Mouse (Mus musculus): ENCODE results near the gene Gpr89. TPM values are rescaled to one million over a fixed set of nuclear protein-coding genes. Genes with fewer than 3 reads are reported as not detected.

Gene Gpr89
- polyA plus RNA-seq, 1 experiment from 2014 or later, result 40.2 TPM

- H3K9me3 ChIP-seq, result no peaks in the 10 kb centered on the region
- peak within 1 kb of the TSS; percentile 87 for H3K4me2 ChIP-seq
- peaks cover 16% of the 10 kb centered on the region; the same call in 1 of the 2 replicates for H3K27me3 ChIP-seq
- H3K9ac ChIP-seq, result peak within 1 kb of the TSS; percentile 89
- H3K4me3 ChIP-seq, result peak within 1 kb of the TSS; percentile 97
- H3K4me1 ChIP-seq, result peaks cover 4% of the 10 kb centered on the region; the same call in 1 of the 2 replicates
- H3K27ac ChIP-seq, result no peak within 1 kb of the TSS; the same call in 1 of the 2 replicates
- no peak for ATAC-seq (ENCODE audit: insufficient number of reproducible peaks, low FRiP score, low TSS enrichment, low read depth)
- H3K36me3 ChIP-seq, result no peaks in the 10 kb centered on the region
- WGBS, result 15% methylated on average over 14 of the region's 14 CpGs
Observed at GRCm38 (mm10) chr3:96904393-96904792, 753 bp downstream of the Gpr89 start, which contains the start of gene Gja5. TSS of gene Gja5 (plus strand) at chr3:96904693.

- Histone ChIP-seq H3K9me3 (no peaks in the 10 kb centered on the region), H3K36me3 (peaks cover 8% of the 10 kb centered on the region; the same call in 1 of the 2 replicates)
- WGBS, result 86% methylated on average over 4 of the region's 4 CpGs
Observed at GRCm38 (mm10) chr3:96902336-96902999, 2.7 kb downstream of the Gpr89 start.

GRCm38 (mm10) chr3:96883690-96884089 lies 21.5 kb downstream of the Gpr89 start:
- Histone ChIP-seq H3K9ac (no peak overlapping the region), H3K27ac (no peak overlapping the region), H3K36me3 (peaks cover 60% of the 10 kb centered on the region), H3K4me3 (no peak overlapping the region), H3K27me3 (no peaks in the 10 kb centered on the region), H3K4me1 (no peaks in the 10 kb centered on the region), H3K4me2 (no peak overlapping the region), H3K9me3 (no peaks in the 10 kb centered on the region)
- WGBS, result 93% methylated on average over 7 of the region's 7 CpGs
- ATAC-seq (ENCODE audit: insufficient number of reproducible peaks, low FRiP score, low TSS enrichment, low read depth), result no peak

More at GRCm38 (mm10) chr3:96902336-96902999, 2.7 kb downstream of the Gpr89 start:
- H3K27me3 ChIP-seq, result peaks cover 9% of the 10 kb centered on the region; the same call in 1 of the 2 replicates
- no peak overlapping the region for H3K4me2 ChIP-seq
- H3K4me3 ChIP-seq, result no peak overlapping the region
- H3K27ac ChIP-seq, result no peak overlapping the region
- no peak for ATAC-seq (ENCODE audit: insufficient number of reproducible peaks, low FRiP score, low TSS enrichment, low read depth)
- H3K9ac ChIP-seq, result no peak overlapping the region
- H3K4me1 ChIP-seq, result peaks cover 4% of the 10 kb centered on the region; the same call in 1 of the 2 replicates

- peaks cover 62% of the 10 kb centered on the region for H3K36me3 ChIP-seq
- no peak for ATAC-seq (ENCODE audit: insufficient number of reproducible peaks, low FRiP score, low TSS enrichment, low read depth)
- no peak overlapping the region for H3K4me2 ChIP-seq
- no peak overlapping the region for H3K9ac ChIP-seq
- H3K27me3 ChIP-seq, result no peaks in the 10 kb centered on the region
- no peaks in the 10 kb centered on the region for H3K4me1 ChIP-seq
- WGBS, result 93% methylated on average over 14 of the region's 14 CpGs
- no peak overlapping the region for H3K4me3 ChIP-seq
- H3K9me3 ChIP-seq, result no peaks in the 10 kb centered on the region
- H3K27ac ChIP-seq, result no peak overlapping the region
Observed at GRCm38 (mm10) chr3:96882061-96882849, 22.9 kb downstream of the Gpr89 start.

- H3K36me3 ChIP-seq, result peaks cover 59% of the 10 kb centered on the region
- no peak overlapping the region for H3K4me3 ChIP-seq
- no peaks in the 10 kb centered on the region for H3K4me1 ChIP-seq
- no peak overlapping the region for H3K4me2 ChIP-seq
- no peak for ATAC-seq (ENCODE audit: insufficient number of reproducible peaks, low FRiP score, low TSS enrichment, low read depth)
- 78% methylated on average over 6 of the region's 6 CpGs for WGBS
- H3K9ac ChIP-seq, result no peak overlapping the region
- H3K9me3 ChIP-seq, result no peaks in the 10 kb centered on the region
- H3K27me3 ChIP-seq, result no peaks in the 10 kb centered on the region
- H3K27ac ChIP-seq, result no peak overlapping the region
Observed at GRCm38 (mm10) chr3:96881557-96881956, 23.6 kb downstream of the Gpr89 start.

GRCm38 (mm10) chr3:96880385-96880784 lies 24.8 kb downstream of the Gpr89 start:
- H3K27me3 ChIP-seq, result no peaks in the 10 kb centered on the region

GRCm38 (mm10) chr3:96879536-96879935 lies 25.6 kb downstream of the Gpr89 start:
- H3K27me3 ChIP-seq, result no peaks in the 10 kb centered on the region
- H3K9ac ChIP-seq, result no peak overlapping the region
- H3K4me3 ChIP-seq, result no peak overlapping the region
- no peak overlapping the region for H3K27ac ChIP-seq
- no peak for ATAC-seq (ENCODE audit: insufficient number of reproducible peaks, low FRiP score, low TSS enrichment, low read depth)
- WGBS, result 87% methylated on average over 9 of the region's 9 CpGs
- no peak overlapping the region for H3K4me2 ChIP-seq
- no peaks in the 10 kb centered on the region for H3K4me1 ChIP-seq
- H3K9me3 ChIP-seq, result no peaks in the 10 kb centered on the region
- H3K36me3 ChIP-seq, result peaks cover 61% of the 10 kb centered on the region

More at GRCm38 (mm10) chr3:96880385-96880784, 24.8 kb downstream of the Gpr89 start:
- WGBS, result 83% methylated on average over 4 of the region's 4 CpGs
- no peak overlapping the region for H3K4me2 ChIP-seq
- peaks cover 57% of the 10 kb centered on the region for H3K36me3 ChIP-seq
- no peaks in the 10 kb centered on the region for H3K4me1 ChIP-seq
- no peaks in the 10 kb centered on the region for H3K9me3 ChIP-seq
- H3K27ac ChIP-seq, result no peak overlapping the region
- no peak overlapping the region for H3K9ac ChIP-seq
- ATAC-seq (ENCODE audit: insufficient number of reproducible peaks, low FRiP score, low TSS enrichment, low read depth), result no peak
- no peak overlapping the region for H3K4me3 ChIP-seq

GRCm38 (mm10) chr3:96874808-96875571 lies 30.2 kb downstream of the Gpr89 start:
- no peaks in the 10 kb centered on the region for H3K9me3 ChIP-seq
- no peaks in the 10 kb centered on the region for H3K4me1 ChIP-seq
- H3K27ac ChIP-seq, result no peak overlapping the region
- peaks cover 71% of the 10 kb centered on the region for H3K36me3 ChIP-seq
- ATAC-seq (ENCODE audit: insufficient number of reproducible peaks, low FRiP score, low TSS enrichment, low read depth), result no peak
- H3K27me3 ChIP-seq, result no peaks in the 10 kb centered on the region
- 78% methylated on average over 7 of the region's 7 CpGs for WGBS
- H3K9ac ChIP-seq, result no peak overlapping the region
- H3K4me2 ChIP-seq, result no peak overlapping the region
- H3K4me3 ChIP-seq, result no peak overlapping the region

GRCm38 (mm10) chr3:96872501-96872900 lies 32.6 kb downstream of the Gpr89 start:
- peaks cover 76% of the 10 kb centered on the region for H3K36me3 ChIP-seq
- no peak overlapping the region for H3K27ac ChIP-seq
- WGBS, result 94% methylated on average over 8 of the region's 8 CpGs

GRCm38 (mm10) chr3:96871070-96871469 lies 34.1 kb downstream of the Gpr89 start:
- Histone ChIP-seq H3K27ac (no peak overlapping the region), H3K36me3 (peaks cover 71% of the 10 kb centered on the region), H3K4me3 (no peak overlapping the region), H3K4me2 (no peak overlapping the region), H3K4me1 (no peaks in the 10 kb centered on the region), H3K27me3 (no peaks in the 10 kb centered on the region), H3K9ac (no peak overlapping the region), H3K9me3 (no peaks in the 10 kb centered on the region)
- 80% methylated on average over 8 of the region's 8 CpGs for WGBS
- no peak for ATAC-seq (ENCODE audit: insufficient number of reproducible peaks, low FRiP score, low TSS enrichment, low read depth)

More at GRCm38 (mm10) chr3:96872501-96872900, 32.6 kb downstream of the Gpr89 start:
- Histone ChIP-seq H3K4me1 (no peaks in the 10 kb centered on the region), H3K27me3 (no peaks in the 10 kb centered on the region), H3K4me3 (no peak overlapping the region), H3K9me3 (no peaks in the 10 kb centered on the region), H3K4me2 (no peak overlapping the region), H3K9ac (no peak overlapping the region)
- no peak for ATAC-seq (ENCODE audit: insufficient number of reproducible peaks, low FRiP score, low TSS enrichment, low read depth)

GRCm38 (mm10) chr3:96870270-96870669 lies 34.9 kb downstream of the Gpr89 start:
- no peak for ATAC-seq (ENCODE audit: insufficient number of reproducible peaks, low FRiP score, low TSS enrichment, low read depth)
- no peaks in the 10 kb centered on the region for H3K27me3 ChIP-seq
- H3K9me3 ChIP-seq, result no peaks in the 10 kb centered on the region
- H3K4me3 ChIP-seq, result no peak overlapping the region
- H3K27ac ChIP-seq, result no peak overlapping the region
- no peak overlapping the region for H3K9ac ChIP-seq
- peaks cover 67% of the 10 kb centered on the region for H3K36me3 ChIP-seq
- no peaks in the 10 kb centered on the region for H3K4me1 ChIP-seq
- H3K4me2 ChIP-seq, result no peak overlapping the region
- 85% methylated on average over 2 of the region's 2 CpGs for WGBS
